Mouse (Mus musculus): ENCODE results near the gene Adam12.

Adam12 gene

DNA sequence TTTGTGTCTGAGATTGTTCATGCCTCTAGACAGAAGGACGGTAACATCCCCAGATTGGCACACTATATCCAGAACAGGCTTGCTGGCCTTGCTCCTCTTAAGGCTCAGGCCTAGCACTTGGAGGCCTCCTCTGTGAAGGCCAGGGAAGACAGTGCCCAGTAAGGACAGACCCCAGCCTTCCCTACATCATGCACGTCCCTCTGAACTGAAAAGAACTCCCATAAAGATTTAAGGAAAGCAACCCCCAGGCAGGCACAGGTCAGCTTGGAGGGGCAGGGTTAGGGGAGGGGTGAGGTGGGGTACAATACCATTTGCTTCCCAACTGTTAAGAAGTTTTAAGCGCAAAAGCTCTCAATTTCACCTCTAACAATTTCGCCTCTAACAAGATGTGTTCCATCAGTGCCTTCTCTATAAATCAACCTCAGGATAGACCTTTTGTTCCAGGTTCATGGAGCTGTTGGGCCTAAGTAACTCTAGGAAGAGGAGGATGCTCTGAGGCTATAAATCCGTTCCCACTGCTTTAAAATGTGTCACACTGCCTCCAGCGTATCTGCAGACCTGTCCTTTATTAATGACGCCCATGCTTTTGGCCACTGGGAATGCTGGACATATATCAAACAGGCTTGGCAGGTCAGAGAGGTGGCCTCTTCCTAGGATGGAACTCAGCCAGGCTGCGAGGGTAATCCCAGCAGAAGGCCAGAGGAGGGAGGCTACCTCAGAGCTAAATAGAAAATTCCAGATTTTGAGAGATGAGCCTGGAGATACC lies 150.5 kb downstream of the Adam12 start:
- DNase-seq (ENCODE audit: low read depth, low spot score) = no peak

- DNase-seq (ENCODE audit: low read depth, low spot score) = no peak
Measured at GRCm38 (mm10) chr7:134079980-134080725, 151.8 kb downstream of the Adam12 start.

GRCm38 (mm10) chr7:134077684-134078083 lies 154.3 kb downstream of the Adam12 start:
- no peak for DNase-seq (ENCODE audit: low read depth, low spot score)

DNA sequence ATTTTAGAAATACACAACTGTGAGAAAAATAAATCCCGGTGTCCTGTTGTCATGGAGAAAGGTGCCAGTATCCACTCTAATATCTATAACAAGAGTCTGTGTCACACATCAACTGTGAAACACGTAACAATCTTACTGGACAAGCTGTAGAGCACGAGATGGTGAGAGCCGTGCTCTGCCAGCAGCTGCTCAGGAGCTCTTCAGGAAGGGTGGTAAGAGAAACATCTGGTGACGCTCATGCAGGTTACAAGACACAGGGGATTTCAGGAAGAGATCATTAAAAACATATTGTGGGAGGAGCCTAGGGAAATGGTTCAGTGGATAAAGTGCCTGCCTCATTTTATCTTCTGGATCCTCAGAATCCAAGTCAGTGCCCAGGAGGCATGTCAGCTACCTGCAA lies 158.9 kb downstream of the Adam12 start:
- DNase-seq (ENCODE audit: low read depth, low spot score) = no peak

DNA sequence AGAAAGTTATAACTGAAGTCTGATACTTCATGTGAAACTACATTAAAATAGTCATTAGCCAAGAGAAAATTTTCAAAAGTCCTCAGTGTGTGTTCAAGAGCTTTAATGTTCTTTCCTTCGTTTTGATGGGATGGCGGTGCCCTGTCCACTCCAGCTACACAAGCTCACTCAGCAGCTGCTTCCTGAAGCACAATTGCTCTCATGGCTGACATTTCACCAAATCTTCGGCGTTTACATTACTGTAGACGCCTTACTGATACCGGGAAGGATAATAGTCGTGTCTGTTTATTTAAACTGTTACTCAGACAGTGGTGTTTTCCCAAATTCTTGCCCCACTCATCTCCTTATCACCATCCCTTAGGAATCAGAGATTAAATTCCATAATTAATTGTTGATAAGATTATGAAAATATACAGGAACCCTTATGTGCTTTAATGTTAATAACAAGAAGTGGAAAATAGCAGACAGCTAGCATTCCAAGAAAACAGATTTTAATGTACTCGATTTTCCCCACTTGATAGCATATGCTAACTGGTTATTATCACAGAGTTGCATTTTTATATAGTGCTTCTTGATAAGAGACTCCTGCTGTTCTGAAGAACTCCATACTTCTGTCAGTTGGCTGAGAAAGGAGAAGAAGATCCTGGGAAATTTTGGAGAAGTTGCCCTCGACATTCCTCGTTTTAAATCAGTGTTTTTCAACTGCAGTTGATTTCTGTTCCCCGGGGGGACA lies 160.6 kb downstream of the Adam12 start:
- no peak for DNase-seq (ENCODE audit: low read depth, low spot score)

- no peak for DNase-seq (ENCODE audit: low read depth, low spot score)
Measured at GRCm38 (mm10) chr7:134062629-134063028, 169.3 kb downstream of the Adam12 start.

DNA sequence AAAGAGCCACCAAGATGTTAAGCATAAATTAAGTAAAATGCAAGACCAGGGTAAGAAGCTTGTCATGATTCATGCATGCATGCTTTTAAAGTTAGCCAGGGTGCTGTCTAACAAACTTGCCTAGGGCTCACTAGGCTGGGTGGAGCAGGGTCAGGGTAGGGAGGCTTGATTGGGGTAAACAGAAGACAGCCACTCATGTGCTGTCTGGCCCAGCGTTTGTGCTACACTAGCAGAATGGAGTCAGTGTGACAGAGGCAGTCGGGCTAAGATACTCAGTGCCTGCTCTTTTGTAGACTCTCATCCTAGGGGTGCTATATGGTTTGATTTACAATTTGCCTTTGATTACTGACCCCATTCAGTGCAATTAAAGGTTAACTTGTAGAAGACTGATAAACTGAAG lies 179.5 kb downstream of the Adam12 start:
- no peak for DNase-seq (ENCODE audit: low read depth, low spot score)

DNA sequence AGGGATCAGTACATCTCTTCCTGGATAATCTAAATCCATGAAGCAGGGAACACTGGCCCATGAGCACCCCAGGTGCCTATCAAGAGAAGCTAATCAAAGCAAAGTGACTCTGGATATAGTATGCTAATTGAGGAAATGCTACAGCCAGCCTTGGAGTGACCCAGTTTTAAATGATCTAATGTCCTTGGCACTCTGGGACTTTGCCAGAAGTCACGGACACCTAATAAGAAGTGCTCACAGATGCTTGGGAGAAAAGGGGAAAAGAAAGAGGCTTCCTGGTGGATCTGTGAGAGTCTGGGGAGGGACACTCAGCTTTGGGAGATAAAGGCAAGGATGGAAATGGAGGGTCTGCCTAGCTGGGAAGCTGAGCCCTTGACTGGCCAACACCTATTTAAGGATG lies 181.6 kb downstream of the Adam12 start:
- no peak for DNase-seq (ENCODE audit: low read depth, low spot score)

GRCm38 (mm10) chr7:134046376-134046775 lies 185.6 kb downstream of the Adam12 start:
- DNase-seq (ENCODE audit: low read depth, low spot score) = no peak

DNA sequence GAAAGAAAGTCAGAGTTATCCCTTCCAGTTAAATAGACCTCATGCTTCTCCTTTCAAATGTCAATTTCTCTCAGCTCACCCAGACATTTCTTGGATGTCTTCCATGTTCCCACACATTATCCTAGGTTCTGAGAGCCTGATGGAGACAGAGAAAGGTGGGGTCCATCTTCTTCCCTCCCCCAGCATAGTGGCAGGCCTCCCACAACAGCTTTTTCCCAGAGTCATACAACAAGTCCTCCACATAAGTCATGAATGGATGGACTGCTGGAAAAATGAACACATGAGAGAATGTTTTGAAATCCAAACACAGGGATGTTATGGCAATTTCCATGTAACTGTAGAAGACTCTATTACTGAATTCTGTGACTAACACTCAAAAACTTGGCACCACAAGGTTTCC lies 188.4 kb downstream of the Adam12 start:
- DNase-seq (ENCODE audit: low read depth, low spot score) = no peak

DNA sequence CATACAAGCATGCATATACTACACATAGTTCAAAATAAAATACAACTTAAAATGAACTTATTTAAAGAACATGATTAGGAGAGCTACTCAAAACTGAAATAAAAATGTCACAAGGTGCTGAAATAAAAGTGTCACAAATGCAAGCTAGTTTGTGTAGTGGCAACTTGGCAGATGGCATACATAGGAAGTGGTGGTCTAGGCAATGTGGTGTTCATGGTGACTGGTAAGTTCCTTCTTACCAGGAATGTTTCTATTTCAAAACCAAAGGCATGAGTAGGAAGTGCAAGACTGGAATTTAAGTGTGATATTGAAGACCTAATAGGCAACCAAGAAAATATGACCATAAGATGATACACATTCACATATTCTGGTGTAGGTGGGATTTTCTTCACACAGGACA lies 189.3 kb downstream of the Adam12 start:
- no peak for DNase-seq (ENCODE audit: low read depth, low spot score)

DNA sequence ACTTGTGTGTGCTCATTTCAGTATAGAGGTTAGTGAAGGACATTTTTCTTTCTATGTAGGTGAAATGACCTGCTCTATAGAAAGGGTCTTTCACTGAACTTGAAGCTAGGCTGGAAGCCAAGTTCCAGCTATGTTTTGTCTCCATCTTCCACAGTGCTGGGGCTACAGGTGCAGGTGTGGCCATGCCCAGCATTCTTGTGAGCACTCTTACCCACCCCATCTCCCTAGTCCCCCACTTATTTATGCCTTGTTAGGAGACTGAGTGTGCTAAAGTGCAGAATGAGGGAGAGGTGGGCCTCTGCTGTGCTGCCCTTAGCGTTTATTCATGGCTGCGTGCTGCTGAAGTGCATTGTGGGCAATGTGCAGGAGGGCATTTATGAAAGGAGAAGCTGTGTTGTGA lies 198.0 kb downstream of the Adam12 start:
- no peak for DNase-seq (ENCODE audit: low read depth, low spot score)

- no peak for DNase-seq (ENCODE audit: low read depth, low spot score)
Measured at GRCm38 (mm10) chr7:134032959-134033366, 199.0 kb downstream of the Adam12 start.

GRCm38 (mm10) chr7:134031787-134032186 lies 200.2 kb downstream of the Adam12 start:
- DNase-seq (ENCODE audit: low read depth, low spot score) = no peak

DNA sequence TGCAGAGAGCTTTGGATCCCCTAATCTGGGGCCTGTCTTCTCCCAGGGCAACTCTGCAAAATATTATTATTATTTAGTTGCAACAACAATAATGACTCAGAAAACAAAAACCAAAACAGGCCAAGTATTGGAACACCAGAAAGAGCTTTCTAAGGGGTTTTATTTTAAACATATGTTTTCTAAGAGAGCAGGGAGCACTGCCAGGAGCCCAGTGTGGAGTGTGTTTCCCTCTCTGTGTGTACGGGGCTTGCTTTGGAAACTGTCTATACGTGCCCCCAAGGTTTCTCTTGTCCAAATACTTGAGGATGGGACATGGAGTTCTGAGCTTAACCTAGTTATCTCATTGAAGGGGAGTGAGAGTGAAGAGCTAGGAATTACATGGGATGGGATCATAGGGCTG lies 200.7 kb downstream of the Adam12 start:
- no peak for DNase-seq (ENCODE audit: low read depth, low spot score)

DNA sequence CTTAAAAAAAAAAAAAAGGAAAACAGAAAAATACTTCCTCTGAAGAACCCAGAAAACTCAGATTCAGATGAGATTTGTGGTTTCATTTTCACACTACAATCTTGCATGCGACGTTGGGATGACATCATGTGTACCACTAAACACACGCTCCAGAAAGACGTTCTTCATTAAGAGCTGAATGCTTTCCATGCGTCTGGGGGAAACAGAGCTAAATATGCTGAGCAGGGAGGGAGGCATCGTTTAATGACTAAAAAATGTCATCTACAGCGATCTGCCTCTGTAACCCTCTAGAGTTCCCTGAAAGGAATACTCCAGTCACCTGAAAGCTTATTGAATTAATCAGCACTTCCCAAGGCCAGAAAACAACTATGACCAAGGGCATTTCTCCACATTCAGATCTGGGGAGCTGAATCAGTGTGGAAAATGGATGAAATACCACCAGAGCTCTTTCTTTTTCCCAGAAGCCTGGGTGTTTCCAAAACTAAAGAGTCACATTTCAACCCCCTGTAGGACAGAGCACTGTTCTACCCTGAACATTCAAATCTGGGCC lies 203.6 kb downstream of the Adam12 start:
- no peak for DNase-seq (ENCODE audit: low read depth, low spot score)

DNA sequence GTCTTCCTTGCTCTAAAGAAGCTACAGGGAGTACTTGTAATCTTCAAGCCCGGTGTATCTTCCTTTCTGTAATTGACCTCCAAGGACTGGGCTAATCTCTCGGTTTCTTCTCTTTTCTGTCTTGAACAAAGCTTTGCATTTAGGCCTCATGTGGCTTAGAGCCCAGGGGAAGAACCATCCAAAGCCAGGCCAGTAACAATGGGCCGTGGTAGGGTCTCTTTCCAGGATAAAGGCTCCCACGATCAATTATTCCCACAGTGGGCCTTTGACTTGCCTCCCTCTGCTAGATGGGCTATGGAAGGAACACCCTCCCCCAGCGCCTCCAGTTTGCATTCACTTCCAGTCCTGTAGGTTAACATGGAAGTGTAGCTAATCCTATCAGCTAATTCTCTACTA lies 204.9 kb downstream of the Adam12 start:
- no peak for DNase-seq (ENCODE audit: low read depth, low spot score)

GRCm38 (mm10) chr7:134026200-134027019 lies 205.5 kb downstream of the Adam12 start:
- no peak for DNase-seq (ENCODE audit: low read depth, low spot score)

DNA sequence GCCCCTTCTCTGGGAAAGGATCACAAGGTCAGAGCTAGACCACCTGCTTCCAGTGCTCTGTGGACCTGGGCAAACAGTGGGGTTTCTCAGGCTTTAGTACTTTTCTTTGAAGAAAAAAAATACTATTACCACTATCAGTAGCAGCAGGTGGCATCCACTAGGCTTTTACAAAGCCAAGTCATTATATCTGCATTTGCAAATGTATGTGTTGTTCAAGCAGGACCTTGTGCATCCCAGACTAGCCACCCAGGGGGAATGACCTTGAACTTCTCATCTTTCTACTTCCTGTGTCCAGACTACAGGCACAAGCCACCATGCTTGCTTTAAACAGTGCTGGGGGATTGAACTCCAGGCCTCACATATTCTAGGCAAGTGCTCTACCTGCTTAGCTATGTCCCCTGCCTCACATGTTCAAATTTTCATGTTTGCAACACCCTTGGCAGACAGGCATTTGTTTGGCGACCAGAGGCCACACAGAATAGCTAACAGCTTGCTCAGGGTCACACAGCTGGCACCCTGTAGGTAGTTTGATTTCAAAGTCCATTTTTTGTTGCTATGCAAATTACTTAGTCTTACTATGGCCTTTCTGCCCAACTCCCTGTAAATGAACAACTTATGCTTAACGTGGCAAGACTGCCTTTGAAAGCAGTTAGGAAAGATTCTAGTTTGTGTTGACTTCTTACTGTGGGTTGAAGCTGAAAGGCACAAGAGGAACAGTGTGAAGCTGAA lies 209.6 kb downstream of the Adam12 start:
- DNase-seq (ENCODE audit: low read depth, low spot score) = peak; percentile 95

- DNase-seq (ENCODE audit: low read depth, low spot score) = no peak
Measured at GRCm38 (mm10) chr7:134015226-134015625, 216.7 kb downstream of the Adam12 start.

GRCm38 (mm10) chr7:134014733-134015132 lies 217.2 kb downstream of the Adam12 start:
- no peak for DNase-seq (ENCODE audit: low read depth, low spot score)

Measured in ES-CJ7 (cell line).